Mouse (Mus musculus) 3134 (cell line): ENCODE measurements around the gene Nrn1.
A peak's percentile ranks its signal among the peaks of the same experiment; 100 is the strongest.

Source experiments
- DNase-seq: peaks from one replicate; pipeline ENCODE4 v3.0.0-alpha.2; 2011; ENCODE audit warnings: low spot score; ENCODE audit not compliant: insufficient read length; ENCODE audit errors: extremely low read depth

Gene Nrn1

DNA sequence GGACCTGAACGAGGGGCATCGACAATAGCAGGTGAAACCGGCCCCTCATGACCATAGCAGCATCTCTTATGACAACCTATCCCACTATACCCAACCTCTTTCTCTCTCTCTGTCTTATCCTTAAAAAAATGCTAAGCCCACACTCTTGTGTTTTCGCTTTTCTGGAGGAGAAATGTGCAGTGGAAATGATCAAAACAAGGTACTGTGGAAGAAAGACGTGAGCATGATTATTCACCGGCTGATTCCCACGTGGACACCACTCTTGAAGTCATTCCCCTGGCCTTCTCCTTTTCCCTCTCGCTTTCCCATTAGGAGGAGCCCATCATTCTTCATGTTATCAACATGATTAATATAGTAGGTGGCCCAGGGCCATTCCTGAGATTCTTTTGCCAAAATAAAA lies 9.1 kb downstream of the Nrn1 start:
- no peak for DNase-seq

GRCm38 (mm10) chr13:36724533-36725470 lies 10.1 kb downstream of the Nrn1 start:
- DNase-seq, result no peak

GRCm38 (mm10) chr13:36723726-36724300 lies 11.1 kb downstream of the Nrn1 start:
- DNase-seq, result no peak

DNA sequence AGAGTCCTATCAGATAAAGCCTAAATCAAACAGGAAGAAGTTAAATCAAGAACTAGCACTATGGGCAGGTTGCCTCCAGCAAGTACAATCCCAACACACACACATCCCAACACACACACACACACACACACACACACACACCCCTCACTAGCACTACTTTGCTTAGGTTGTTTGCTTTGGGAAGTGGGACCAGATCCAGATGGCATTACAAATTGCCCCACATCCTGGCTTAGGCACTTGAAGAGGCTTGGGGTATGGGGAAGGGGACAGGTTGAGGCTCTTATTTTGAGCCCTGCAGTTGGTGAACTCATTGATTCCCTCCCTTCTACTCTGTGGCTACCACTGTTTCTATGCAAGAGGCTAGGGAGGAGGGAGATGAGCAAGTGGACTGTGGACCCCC lies 12.6 kb downstream of the Nrn1 start:
- no peak for DNase-seq

- DNase-seq, result no peak
These were observed 14.5 kb downstream of the Nrn1 start for GRCm38 (mm10) chr13:36720297-36721017.

DNA sequence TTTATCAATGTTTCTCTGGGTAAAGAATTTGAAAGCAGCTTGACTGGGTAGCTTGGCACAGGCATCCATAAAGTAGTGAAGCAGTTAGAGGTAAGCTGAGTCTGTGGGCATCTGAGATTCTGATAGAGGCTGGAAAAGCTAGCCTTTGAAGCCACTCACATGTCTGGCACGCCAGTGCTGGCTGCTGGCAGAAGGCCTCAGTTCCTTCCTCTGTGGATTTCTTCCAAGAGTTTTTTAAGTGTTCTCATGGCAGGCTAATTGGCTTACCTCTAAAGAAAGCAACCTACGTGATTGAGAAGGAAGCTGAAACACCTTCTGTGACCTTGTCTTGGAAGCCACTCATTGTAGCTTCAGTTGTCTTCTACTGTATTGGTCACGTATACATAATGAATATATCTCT lies 17.6 kb downstream of the Nrn1 start:
- DNase-seq, result no peak

DNA sequence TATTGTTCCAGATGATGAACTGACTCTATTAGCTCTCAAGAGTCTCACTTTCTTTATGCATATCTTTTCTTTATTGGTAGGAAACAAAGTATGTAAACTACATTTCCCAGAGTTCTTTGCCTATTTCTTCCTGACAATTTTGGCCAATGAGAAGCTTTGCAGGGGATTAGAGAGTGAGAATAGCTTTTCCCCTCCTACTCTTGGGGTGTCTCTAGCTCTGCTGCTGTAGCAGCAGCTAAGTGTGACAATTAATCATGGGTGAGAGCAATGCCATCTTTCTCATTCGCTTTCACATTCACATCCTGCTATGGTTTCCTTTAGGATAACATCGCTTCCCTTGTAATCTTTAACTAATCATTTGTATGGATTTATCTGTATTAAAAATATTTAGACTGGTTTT lies 18.2 kb downstream of the Nrn1 start:
- DNase-seq, result no peak

DNA sequence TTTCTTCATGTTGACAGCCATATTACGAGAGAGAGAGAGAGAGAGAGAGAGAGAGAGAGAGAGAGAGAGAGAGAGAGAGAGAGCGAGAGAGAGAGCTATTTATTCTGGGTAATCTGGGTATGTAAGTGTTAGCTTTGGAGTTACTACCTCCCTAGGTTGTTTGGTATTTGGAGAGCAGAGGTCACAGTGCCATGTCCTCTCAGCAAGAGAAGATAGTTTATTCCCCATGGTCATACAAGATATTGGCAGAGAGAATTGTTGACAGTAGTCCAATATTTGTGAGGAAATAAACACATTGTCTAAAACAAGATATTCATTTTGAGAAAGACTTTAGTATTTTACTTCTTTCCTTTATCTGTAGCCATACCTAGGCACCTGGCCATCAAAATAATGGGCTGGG lies 20.8 kb downstream of the Nrn1 start:
- no peak for DNase-seq

DNA sequence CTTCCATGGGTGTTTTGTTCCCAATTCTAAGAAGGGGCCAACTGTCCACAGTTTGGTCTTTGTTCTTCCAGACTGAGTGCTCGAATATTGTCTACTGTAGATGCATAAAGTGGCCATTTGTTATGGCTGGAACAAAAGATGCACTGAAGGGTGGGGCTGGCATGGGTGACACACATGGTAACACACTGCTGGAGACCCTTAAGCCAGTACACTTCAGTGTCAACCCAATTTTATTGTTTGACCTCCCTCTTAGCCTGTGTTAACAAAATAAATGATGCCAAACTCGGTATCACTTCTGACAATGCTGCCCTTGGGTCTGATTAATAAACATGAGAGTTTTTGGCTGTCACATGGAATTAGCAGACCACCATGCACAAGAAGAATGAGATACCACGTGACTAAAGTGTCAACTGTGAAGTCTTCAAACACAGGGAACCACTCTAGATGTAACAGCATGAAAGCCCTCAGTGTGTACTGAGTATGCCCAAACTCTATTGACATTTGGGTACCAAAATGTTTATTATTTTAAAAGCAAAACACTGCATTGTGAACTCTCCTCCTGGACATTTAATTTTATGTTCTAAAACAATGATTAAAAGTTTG lies 27.7 kb downstream of the Nrn1 start:
- DNase-seq, result no peak

GRCm38 (mm10) chr13:36696351-36696771 lies 38.6 kb downstream of the Nrn1 start:
- no peak for DNase-seq

DNA sequence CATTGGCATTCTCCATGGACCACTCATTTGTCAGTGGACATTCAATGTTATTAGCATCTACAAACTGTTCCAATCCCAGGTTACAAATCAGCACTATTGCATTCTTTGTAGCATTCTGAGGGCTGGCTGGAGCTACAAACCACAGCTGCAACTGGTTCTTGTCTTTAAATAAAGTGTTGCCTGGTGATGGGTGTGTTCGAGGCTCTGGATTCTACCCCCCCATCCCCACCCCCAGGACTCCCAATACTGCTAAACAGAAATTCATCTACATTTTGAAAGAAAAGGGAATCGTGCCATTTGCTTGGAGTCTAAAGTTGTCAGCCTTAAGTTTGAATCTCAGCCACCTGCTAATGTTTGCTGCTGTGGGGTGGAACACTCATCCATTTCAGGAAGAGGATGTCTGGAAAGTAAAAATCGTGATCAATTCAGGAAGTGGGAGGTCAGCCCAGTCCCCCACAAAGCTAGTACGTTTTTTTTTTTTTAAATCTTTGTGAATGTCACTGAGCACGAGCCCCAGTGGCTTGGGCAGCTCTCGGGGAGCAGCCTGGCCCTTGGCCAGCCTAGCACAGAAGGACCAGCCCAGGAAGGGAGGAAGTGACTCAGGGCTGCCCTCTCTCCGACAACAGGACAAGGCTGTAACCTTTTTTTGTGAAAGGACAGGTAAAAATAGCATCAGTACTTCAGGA lies 39.3 kb downstream of the Nrn1 start:
- DNase-seq, result peak; percentile 61

DNA sequence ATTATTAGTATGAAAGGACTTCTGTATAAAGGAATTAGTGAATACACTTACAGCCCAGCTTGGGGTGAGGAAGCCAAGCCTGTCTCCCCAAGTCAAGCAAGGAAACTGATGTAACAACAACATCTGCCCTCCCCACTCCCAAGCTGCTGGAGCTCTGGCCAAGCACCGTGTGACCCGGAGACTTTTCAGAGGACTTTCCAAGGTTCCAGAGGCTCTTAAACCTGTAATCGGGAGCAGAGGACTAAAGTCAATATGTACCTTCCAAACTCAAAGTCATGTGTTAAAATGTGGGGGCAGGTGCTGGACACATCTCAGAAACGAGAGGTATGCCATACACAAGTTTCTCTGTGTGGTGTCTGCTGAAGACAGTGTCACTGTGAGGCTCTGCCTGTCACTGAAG lies 51.4 kb downstream of the Nrn1 start:
- DNase-seq, result no peak

GRCm38 (mm10) chr13:36680690-36681355 lies 54.1 kb downstream of the Nrn1 start:
- no peak for DNase-seq

DNA sequence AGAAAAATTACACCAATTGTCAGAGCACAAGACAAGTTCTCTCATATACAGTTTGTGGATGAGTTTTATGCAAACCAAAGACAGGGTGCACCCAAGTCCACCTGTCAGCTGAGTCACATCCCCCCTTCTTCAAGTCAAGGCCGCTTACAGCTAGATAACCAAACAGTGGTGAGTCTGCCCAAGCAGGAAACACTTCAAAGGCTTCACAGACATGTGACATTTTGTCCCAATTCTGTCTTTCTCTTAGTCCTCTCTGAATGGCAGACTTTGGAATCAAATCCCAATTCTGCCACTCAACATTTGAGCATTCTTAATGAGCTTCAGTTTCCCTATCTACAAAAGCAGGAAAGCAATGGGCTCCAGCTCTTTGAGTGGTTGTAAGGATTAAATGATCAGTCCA lies 55.6 kb downstream of the Nrn1 start:
- no peak for DNase-seq
